Mouse (Mus musculus): ENCODE results near the gene Tex9.

DNA sequence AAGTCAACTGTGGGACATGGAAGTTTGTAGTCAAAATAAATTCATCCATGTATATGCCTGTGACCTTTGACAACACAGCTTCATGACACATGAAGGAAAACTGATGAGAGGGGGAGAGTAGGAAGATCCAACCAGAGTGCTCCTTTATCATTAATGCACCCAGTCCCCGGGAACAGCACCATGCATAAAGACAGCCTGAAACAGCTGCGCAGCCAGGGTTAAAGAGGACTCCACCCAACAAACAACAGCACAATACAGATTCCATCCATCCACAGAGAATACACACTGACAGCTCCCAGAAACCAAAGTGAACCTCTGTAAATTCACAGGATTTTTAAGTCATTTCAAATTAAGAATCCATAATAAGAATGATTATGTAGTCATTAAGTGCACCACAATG is 42.2 kb downstream of the Tex9 start:
- TF ChIP-seq CTCF (IDR thresholded peaks at IDR 0.05; ENCODE audit: extremely low read depth, insufficient read depth, low read length) (no peak), POLR2A (IDR thresholded peaks at IDR 0.05; ENCODE audit: extremely low read depth, insufficient read depth, low read length) (no peak)
